Mouse (Mus musculus): ENCODE measurements around the gene Nmur1. TPM values are rescaled to one million over a fixed set of nuclear protein-coding genes. Genes with fewer than 3 reads are reported as not detected.

Nmur1 gene
- total RNA-seq, 1 experiment from 2014 or later: not detected

DNA sequence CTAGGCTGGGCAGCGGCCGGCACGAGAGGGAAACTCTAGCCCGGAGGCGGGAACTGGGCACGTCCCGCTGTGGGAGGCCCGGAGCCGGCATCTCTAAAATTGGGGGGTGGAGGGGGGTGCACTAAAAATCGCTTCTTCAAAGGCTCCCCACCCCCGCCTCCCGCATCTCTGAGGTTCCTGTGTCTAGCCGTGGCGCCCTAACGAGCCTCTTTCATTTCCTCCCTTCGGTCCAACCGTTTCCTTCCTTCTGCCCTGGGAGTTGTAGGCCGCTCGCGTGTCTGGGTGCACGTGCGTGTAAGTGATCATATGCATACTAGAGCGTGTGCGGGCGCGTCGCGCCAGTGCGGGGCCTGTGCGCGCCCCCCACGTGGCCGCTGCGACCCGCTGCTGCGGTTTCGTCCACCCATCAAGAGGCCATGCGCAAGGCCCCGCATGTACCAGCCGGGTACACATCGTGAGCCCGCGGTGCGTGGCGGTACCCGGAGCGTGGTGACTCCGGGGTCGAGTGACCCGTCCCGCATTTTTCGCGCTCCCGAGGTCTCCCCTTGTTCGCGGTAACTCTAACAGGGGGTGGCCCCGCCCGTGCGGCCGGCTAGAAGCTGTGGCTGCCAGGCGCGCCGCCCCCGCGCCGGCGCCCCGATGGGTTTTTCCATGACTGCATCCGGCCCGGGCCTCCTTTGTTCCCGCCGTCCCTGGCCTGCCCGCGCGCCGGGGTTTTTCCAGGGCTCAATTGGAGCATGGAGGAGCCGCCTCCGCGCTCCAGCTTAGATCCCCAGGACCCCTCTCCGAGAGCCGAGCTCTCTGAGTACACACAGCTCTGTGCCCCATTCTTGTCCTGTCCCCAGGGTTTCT is 16.2 kb upstream of the Nmur1 start:
- peak; percentile 44 for ATAC-seq (replicated peaks; ENCODE audit: insufficient number of reproducible peaks, low FRiP score, low TSS enrichment, poor library complexity, severe bottlenecking)

DNA sequence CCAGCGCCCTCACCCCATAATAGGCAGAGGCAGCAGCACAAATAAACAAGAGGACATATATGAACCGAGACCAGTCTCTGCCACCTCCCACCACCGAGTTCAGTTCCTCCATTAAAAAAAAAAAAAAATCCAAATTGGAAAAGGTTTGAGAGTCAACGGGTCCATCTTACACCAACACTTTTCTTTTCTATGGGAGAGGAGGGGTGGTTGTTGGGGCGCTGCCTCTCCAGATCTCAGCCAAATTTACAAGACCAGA is 15.6 kb upstream of the Nmur1 start:
- no peak for ATAC-seq (replicated peaks; ENCODE audit: insufficient number of reproducible peaks, low FRiP score, low TSS enrichment, poor library complexity, severe bottlenecking)

DNA sequence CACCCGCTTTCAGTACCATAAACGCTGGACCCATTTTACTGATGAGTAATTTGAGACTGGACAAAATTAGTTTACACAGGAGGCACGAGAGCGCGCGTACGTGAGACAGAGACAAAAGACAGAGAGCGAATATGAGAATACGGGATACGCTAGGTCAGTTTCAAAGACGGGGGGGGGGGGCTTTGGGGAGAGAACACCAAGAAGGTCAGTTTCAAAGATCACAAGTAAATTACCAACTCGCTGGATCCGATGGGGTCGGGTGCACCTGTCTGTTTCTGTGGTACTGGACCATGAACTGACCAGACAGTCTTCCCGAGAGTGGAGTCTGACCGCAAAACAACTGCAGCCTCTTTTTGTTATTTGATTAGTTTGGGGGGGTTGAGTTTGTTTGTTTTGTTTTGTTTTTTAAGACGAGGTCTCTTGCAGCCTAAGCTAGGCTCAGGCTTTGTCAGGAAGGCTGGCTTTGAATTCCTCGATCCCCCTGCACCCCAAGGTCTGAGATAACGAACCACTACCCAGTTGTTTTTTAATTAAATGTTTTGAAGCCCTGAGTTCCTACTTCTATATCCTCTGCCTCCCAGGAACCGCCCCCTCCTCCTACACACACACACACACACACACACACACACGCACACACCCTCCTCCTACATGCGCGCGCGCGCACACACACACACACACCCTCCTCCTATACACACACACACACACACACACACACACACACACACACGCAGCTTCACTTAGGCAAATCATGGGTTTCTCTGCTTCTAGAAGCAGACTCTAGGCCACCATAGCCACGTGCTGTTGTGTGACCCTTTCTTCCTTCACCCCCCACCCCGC is 15.1 kb upstream of the Nmur1 start:
- ATAC-seq (replicated peaks; ENCODE audit: insufficient number of reproducible peaks, low FRiP score, low TSS enrichment, poor library complexity, severe bottlenecking): peak; percentile 9; the same call in 1 of the 2 replicates

DNA sequence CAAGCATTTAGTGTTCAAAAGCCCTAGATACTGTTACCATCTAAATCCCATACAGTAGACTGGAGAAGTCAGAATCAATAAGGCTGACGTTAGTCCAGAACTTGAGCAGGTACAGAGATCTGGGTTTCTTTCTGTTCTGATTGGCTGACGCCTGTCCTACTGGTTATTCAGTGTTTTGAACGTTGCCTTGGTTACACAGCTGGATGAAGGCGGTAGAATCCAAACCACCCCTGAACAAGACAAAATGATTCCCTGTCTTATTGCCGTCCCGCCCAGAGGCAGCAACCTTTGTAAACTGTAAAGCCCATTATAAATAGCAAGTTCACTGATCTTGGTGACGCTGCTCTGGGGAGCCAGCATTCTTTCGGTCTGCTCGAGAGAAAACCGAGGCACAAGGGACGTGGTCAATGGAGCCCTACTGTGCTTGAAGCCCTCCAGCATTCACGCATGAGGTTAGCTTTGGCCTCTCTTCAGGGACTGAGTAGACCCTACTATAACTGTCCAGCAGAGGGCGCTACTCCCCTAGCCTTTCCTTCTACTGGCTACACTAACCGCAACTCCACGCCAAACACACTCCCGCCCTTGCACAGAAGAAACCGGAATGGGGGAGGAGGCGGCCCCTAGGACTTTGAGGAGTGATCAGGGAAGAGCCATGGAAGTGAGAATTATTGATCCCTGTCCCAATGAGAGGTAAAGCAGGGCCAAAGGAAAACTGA is 14.3 kb upstream of the Nmur1 start:
- ATAC-seq (replicated peaks; ENCODE audit: insufficient number of reproducible peaks, low FRiP score, low TSS enrichment, poor library complexity, severe bottlenecking): peak; percentile 68

DNA sequence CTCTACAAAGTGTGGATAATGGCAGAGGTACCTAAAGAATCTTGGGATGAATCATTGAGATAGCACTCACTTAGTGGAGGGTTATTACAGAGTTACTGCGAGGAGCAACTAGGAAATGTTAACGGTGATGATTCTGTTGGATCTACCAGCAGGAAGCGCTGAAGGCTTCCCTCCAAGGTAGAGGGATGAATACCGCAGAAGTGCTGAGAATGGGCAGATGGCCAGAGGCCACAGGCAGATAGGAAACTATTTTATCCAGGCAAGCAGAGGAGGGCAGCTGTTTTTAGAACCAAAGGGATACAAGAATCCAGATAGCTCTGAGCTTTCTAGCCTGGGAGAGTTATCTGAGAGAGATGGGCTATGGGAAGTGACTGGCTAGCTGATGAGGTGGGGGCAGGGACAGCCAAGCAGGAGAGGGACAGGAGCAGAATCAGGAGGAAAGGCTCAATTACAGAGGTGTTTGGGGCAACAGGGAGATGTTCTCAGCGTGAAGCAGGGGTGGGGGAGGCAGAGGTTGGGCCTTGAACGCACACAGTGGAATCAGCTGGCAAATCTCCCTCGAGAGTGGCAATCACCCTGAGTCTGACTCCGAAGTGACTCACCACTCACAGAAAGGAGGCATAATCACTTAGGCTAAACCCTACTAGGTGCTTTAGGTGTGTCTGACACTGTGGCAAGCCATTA is 13.6 kb upstream of the Nmur1 start:
- ATAC-seq (replicated peaks; ENCODE audit: insufficient number of reproducible peaks, low FRiP score, low TSS enrichment, poor library complexity, severe bottlenecking): no peak

DNA sequence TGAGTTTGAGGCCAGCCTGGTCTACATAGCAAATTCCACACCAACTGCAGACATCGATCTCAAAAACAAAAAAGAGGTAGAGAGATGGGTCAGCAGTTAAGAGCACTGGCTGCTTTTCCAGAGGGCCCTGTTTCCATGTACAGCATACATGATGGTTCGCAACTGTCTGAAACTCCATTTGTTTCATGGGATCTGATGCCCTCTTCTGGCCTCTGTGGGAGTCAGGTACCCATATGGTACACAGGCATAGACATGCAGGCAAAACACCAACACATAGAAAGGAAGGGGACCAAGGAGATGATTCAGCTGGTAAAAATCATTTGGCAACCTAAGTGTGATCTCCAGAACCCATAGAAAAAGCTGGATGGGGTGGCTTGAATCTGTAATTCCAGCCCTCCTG is 12.5 kb upstream of the Nmur1 start:
- no peak for ATAC-seq (replicated peaks; ENCODE audit: insufficient number of reproducible peaks, low FRiP score, low TSS enrichment, poor library complexity, severe bottlenecking)

DNA sequence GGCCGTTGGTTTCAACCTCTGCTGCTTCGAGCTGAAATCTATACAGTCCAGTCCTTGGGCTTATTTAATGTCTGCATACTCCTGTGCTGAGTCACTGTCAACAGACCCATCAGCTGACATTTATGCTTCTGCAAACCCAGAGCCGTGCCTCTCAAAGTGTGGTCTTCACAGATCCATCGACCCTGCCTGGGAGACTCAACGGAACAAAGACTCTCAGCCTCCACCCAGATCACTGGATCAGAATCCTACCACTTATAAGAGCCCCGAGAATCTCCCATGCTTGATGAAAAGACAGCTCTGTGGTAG is 11.9 kb upstream of the Nmur1 start:
- ATAC-seq (replicated peaks; ENCODE audit: insufficient number of reproducible peaks, low FRiP score, low TSS enrichment, poor library complexity, severe bottlenecking): no peak

DNA sequence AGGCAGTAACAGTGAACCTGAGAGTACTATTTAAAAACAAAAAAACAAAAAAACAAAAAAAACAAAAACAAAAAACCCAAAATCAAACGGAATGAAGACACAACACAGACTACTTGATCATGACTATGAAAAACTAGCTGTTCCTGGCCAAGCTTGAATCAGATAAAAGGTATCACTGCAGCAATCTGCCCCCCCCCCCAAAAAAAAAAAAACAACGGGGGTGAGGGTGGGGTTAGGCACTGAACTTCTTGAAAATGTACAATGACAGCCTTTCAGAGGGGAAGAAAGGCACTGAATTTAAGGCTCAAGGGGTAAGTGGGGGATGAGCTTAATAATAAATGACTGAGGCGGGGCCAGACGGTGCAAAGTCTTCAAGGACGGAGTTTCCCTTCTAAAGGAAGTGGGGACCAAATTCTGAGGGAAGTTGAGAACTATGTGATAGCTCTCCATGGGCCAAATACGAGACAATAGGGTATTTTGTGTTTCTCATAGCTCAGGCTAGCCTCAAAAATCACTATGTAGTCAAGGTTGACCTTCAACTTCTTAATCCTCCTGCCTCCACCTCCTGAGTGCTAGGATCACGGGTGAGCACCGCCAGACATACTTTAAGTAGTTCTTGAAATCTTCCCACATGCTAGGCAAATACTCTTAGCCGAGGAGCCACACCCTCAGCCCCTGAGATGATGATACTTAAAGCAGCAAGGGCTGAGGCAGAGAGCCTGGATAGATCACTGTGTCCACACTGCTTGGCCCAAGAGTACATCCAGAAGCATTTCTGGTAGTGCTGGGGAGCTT is 11.4 kb upstream of the Nmur1 start:
- no peak for ATAC-seq (replicated peaks; ENCODE audit: insufficient number of reproducible peaks, low FRiP score, low TSS enrichment, poor library complexity, severe bottlenecking)

DNA sequence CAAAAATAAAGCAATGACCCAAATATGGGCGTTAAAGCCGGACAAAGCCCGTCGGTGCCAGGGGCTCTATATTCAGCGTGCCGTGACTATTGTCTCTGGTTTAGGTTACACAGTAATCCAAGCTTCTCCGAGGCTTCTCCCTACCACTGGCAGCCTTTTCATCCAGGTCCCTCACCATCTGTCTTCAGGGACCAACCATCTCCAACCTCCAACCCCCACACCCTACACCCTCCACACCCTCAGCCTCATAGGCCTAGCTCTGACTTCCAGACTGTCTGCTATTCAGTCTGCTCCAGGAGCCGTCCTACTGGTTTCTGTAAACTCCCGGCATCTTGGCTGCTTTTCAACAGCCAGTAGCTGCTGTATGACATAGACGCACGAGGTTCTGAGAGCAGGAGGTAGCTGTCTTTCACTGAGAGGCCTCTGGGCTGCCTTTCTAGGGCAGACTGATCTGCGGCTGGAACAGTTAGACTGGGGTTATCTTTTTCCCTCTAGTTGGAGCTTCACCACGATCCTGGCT is 9.3 kb upstream of the Nmur1 start:
- no peak for ATAC-seq (replicated peaks; ENCODE audit: insufficient number of reproducible peaks, low FRiP score, low TSS enrichment, poor library complexity, severe bottlenecking)

DNA sequence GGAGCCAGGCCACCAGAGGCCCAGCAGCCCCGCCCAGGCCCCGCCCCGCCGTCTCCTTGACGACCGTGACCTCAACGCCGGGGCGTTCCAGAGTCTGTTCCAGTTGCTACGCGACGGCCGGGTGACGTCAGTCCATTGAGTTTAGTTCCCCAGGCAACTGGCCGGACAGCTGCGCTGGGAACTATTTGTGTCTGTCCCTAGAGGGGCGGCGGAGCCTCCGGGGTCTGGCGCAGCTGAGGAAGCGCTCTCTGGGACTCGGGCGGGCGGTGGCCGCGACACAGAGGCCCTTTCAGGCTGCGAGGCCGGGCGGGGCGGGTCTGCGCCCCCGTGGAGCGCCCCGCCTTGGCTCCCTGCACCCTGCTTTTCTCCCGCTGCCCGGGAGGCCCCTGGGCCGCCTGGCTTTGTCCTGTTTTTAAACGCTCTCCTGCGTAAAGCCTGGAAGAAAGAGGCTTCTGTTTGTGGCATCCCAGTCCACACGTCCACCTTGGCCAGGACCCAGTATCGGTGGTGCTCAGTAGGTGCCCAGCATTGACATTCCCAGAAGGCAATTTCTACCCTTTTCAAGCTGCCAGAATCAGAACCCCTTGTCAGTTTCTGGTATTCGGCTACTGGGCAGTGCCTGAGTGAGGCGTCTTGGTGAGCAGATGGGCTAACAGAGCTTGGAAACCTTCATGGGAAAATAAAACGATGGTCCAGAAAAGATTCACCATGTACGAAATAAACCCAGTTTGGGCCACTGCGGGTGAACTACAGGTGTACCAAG is 8.6 kb upstream of the Nmur1 start:
- ATAC-seq (replicated peaks; ENCODE audit: insufficient number of reproducible peaks, low FRiP score, low TSS enrichment, poor library complexity, severe bottlenecking): peak; percentile 89

DNA sequence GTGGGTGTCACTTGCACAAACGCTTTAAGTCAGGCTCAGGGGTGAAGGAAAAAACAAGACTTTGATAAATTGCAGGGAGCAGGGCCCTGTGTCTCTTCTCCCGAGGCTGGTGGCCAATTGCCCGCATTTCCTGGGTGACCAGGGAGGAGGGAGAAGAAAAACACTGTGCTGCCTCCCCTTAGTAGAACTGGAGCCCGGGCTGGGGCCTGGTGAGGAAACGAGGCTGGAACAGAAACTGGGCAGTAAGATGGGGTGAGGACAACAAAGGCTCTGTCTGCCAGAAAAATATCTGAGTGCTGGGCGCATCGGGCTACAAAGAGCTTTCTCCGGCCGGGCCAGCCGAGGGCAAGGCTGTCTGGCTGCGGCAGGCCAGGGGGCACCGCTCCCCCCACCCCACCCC is 8.0 kb upstream of the Nmur1 start:
- peak; percentile 30 for ATAC-seq (replicated peaks; ENCODE audit: insufficient number of reproducible peaks, low FRiP score, low TSS enrichment, poor library complexity, severe bottlenecking)

DNA sequence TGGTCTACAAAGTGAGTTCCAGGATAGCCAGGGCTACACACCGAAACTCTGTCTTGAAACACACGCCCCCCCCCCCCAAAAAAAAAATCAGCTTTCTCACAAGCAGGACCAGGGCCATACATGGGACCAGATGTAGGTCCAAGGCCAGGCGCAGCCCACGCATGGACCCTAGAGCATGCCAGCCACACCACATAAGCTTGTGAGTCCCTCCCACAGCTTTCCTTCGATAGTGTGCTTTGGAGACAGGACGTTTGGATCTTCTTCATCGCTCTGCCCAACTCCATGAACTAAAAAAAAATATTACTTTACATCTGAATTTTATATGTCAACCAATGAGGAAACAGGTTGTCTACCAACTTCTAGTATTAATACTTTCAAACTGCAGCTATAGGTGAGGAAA is 7.3 kb upstream of the Nmur1 start:
- ATAC-seq (replicated peaks; ENCODE audit: insufficient number of reproducible peaks, low FRiP score, low TSS enrichment, poor library complexity, severe bottlenecking): no peak

DNA sequence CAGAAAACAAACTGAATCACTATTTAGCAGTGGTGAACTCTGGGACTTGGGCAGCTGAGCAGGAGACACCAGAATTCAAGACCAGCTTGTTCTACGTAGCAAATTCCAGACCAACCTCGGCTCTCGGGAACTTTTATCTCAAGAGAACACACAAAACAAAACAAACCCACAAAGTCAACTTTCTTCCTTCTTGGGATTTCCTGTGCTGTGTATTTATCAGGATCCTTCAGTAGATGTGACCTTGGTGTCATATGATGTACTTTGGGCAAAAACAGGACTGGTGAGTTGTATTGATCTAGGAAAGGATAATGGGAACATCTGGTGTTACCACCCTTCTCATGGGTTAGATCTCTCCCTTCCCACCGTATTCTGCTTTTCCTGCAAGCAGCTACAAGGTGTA is 6.8 kb upstream of the Nmur1 start:
- no peak for ATAC-seq (replicated peaks; ENCODE audit: insufficient number of reproducible peaks, low FRiP score, low TSS enrichment, poor library complexity, severe bottlenecking)

DNA sequence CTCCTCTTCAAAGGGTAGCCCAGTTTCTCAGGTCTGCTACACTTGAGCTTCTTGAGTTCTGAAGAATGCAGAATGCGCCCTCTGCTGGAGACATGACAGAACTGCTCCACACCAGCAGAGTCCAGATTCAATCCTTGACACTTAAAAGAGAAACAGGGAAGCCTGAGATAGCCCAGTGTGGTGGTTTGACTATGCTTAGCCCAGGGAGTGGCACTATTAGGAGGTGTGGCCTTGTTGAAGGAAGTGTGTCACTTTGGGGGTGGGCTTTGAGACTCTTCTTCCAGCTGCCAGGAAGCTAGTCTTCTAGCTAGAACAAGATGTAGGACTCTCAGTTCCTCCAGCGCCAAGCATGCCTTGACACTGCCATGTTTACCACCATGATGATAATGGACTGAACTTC is 4.0 kb upstream of the Nmur1 start:
- peak; percentile 61 for ATAC-seq (replicated peaks; ENCODE audit: insufficient number of reproducible peaks, low FRiP score, low TSS enrichment, poor library complexity, severe bottlenecking)

DNA sequence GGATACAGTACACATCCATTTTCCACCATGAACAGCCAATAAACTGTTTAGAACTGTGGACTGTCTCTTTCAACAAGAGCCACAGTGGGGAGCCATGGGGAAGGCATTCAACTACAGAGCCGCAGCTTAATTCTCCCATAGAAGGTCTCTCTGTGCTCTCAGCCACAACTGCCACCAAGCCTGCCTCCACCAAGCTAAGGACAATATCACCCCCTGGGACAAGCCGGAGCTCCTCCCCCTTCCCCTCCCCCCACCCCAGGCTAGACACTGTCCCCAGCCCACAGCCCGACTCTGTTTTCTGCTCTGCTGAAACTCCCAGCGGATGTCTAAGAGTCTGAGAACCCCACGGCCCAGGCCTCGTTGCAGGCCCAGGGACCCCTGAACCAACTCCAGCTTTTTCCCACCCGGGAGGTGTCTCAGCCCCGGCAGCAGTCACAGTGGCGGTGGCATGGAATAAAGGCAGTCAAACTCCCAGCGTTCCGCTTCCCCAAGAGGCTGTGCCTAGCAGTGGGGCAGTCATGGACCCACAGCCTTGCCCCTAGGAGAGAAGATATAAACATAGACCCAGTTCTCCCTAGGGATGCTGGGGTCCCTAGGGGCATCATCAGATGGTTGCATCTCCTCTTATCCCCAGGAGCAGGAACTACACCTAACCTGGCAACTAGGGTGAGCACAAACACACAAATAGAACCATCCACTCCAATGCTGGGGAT is 1.0 kb downstream of the Nmur1 start:
- ATAC-seq (replicated peaks; ENCODE audit: insufficient number of reproducible peaks, low FRiP score, low TSS enrichment, poor library complexity, severe bottlenecking): no peak

DNA sequence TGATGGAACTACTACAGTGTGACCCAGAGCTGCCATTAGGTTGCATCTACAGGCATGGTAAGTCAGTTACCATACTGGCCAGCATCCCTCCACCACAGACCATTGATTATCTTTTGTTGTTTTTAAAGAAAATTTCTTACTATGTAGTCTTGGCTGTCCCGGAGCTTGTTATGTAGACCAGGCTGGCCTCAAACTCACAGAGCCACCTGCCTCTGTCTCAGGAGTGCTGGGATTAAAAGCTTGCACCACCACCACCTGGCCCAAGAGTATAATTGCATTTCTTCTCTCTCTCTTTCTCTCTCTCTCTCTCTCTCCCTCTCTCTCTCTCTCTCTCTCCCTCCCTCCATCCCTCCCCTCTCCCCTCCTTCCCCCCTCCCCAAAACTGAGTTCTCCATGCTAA is 1.7 kb downstream of the Nmur1 start:
- no peak for ATAC-seq (replicated peaks; ENCODE audit: insufficient number of reproducible peaks, low FRiP score, low TSS enrichment, poor library complexity, severe bottlenecking)

DNA sequence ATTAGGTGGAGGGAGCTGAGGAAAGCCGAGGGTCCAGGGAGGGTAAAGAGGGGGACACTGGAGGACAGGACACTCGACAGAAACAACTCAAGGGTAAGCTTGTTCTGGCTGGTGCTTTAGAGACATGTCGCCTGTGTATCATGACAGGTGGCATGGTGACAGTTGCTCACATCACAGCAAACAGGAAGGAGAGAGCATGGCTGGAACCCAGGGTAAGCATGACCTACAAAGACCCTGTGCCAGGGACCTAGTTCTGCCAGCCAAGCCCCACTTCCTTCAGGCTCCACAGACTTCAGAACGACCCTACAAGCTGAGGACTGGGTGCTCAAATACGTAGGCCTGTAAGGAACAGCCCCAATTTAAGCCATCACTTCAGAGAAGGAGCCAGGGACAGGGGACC is 2.1 kb downstream of the Nmur1 start:
- no peak for ATAC-seq (replicated peaks; ENCODE audit: insufficient number of reproducible peaks, low FRiP score, low TSS enrichment, poor library complexity, severe bottlenecking)

All from monocyte, adult 5-6 weeks (primary cell).